Mouse (Mus musculus): Measurements from ENCODE around the gene Elp1. TPM values are rescaled to one million over a fixed set of nuclear protein-coding genes. Genes with fewer than 3 reads are reported as not detected.

The Elp1 gene
- total RNA-seq, 2 experiments from 2014 or later = 62.5 to 63.2 TPM

DNA sequence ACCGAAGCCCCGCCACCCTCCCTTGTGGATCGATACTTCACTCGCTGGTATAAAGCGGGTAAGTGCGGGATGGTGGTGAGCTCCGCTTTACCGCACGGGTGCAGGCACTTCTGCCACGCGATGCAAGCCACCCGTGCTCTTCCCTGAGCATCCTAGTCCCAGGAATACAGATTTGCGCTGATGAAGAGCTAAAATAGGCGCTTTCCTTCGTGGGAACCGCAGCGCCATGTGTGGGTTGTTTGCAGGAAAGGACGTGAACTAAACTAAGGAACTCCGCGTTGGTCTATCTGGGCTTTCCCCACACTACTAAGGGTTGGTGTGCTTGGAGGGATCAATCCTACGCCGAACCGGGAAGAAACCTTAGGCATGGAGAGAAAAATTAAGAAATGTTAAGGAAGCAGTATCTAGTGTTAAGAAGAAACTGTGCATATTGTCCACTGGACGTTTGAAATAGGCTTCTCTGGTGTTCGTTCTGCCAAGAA, 579 bp upstream of the Elp1 start:
- no peak for DNase-seq (ENCODE audit: low spot score in 2 of 2)
- intact Hi-C loops (cut with DNase I) = no loop called here

GRCm38 (mm10) chr4:56791373-56791772, 10.8 kb downstream of the Elp1 start:
- no peak for DNase-seq (ENCODE audit: low spot score in 2 of 2)
- intact Hi-C loops (cut with DNase I) = no loop called here

- DNase-seq (ENCODE audit: low spot score in 2 of 2) = no peak
- intact Hi-C loops (cut with DNase I) = no loop called here
Observed at GRCm38 (mm10) chr4:56771065-56771464, 31.1 kb downstream of the Elp1 start.

DNA sequence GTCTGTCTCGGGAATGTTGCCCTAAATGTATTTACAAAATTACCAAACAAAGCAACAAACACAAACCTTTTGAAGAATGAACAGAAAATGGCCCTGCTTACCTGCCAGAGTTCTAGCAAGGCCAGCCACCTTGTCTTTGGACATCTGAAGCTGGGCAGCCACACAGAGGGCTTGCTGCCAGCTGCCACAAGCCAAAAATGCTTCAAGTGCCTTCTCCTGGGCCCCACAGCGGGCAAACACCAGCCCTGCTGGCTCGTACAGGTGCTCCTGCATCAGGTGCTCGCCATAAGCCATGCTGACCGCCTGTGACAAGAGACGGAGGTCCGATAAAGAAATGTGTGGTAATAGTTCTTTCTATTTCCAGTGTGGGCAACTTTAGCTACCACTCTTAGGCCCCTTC, 33.2 kb downstream of the Elp1 start:
- intact Hi-C loops (cut with DNase I) = no loop called here
- no peak for DNase-seq (ENCODE audit: low spot score in 2 of 2)

GRCm38 (mm10) chr4:56767861-56768284, 34.3 kb downstream of the Elp1 start:
- DNase-seq (ENCODE audit: low spot score in 2 of 2) = peak in 1 of 2 experiments; percentile 24
- intact Hi-C loops (cut with DNase I) = no loop called here

DNA sequence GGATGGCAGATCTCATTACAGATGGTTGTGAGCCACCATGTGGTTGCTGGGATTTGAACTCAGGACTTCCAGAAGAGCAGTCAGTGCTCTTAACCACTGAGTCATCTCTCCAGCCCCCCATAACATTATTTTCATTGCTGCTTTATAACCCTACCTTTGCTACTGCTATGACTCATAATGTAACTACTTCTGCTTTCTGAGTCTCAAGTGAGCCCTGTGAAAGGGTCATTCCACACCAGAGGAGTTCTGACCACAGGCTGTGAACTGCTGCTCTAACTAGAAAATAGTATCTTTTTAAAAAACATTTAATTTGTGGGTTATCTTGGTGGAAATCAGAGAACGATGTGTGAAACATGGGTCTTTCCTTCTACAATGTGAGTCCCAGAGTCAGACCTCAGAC, 44.4 kb downstream of the Elp1 start:
- intact Hi-C loops (cut with DNase I) = no loop called here
- no peak for DNase-seq (ENCODE audit: low spot score in 2 of 2)

GRCm38 (mm10) chr4:56756966-56757600, 45.0 kb downstream of the Elp1 start:
- intact Hi-C loops (cut with DNase I) = no loop called here
- DNase-seq (ENCODE audit: low spot score in 2 of 2) = no peak

- intact Hi-C loops (cut with DNase I) = no loop called here
- DNase-seq (ENCODE audit: low spot score in 2 of 2) = no peak
Observed at GRCm38 (mm10) chr4:56756021-56756420, 46.1 kb downstream of the Elp1 start.

GRCm38 (mm10) chr4:56747456-56747855, 54.7 kb downstream of the Elp1 start:
- DNase-seq (ENCODE audit: low spot score in 2 of 2) = no peak
- intact Hi-C loops (cut with DNase I) = no loop called here

GRCm38 (mm10) chr4:56746345-56746744, 55.8 kb downstream of the Elp1 start:
- no peak for DNase-seq (ENCODE audit: low spot score in 2 of 2)
- intact Hi-C loops (cut with DNase I) = no loop called here

- DNase-seq (ENCODE audit: low spot score in 2 of 2) = no peak
- intact Hi-C loops (cut with DNase I) = no loop called here
Observed at GRCm38 (mm10) chr4:56743363-56744195, 58.6 kb downstream of the Elp1 start, which contains the start of gene Actl7a. Actl7a (plus strand) TSS chr4:56743413.

DNA sequence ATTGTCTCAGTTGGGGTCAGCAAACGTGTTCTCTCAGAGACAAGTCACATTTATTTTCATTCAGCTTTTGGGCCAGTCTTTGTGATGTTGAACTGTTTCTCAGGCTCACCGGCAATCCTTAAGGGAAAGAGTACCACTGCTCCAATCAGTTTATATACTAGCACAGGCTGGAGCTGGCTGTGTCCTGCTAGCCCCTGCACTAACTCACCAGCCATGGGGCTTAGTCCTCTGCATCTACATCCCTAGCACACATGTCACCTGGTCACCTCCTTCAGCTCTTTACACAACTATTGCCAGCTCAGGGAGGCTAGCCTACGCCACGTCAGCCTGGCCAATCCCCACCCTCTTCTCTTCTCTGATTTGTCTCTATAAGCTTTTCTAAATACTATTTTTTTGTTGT, 59.4 kb downstream of the Elp1 start:
- intact Hi-C loops (cut with DNase I) = no loop called here
- DNase-seq (ENCODE audit: low spot score in 2 of 2) = no peak

GRCm38 (mm10) chr4:56741041-56741493, 61.1 kb downstream of the Elp1 start, which contains the start of gene Actl7b:
Actl7b (minus strand) TSS chr4:56741443.
- intact Hi-C loops (cut with DNase I) = no loop called here
- DNase-seq (ENCODE audit: low spot score in 2 of 2) = no peak

DNA sequence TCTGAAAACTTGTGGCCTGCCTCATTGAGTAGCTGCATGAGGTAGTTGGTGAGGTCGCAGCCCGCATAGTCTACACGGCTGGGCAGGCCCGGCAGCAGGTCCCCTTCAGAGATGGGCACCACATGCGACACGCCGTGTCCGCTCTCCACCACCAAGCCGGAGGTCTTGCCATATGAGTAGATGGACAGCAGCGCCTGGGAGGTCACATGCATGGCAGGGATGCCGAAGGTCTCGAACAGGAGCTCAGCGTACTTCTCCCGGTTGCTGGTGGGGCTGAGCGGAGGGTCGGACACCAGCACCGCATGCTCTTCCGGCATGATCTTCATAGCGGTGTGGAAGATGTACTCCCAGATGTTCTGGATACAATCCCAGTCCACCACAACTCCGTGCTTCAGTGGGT, 61.5 kb downstream of the Elp1 start:
- no peak for DNase-seq (ENCODE audit: low spot score in 2 of 2)
- intact Hi-C loops (cut with DNase I) = no loop called here

DNA sequence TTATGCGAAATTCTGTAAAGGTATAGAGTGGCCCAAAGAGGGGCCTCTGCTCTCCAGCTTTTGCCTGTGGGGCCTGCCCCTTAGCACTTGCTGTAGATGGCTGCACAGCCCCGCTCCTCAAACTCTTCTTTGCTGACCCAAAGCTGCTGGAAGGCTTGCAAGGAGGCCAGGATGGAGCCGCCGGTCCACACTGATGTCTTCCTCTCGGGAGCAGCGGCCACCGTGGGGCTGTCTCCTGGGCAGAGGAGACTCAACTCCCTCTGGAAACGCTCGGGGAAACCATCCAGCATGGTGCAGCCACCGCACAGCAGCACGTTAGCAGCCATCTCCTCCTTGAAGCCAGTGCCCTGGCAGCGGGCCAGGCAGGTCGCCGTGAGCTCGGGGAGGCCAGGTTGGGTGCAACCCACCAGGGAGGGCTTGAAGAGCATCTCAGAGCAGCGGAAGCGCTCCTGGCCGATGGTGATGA, 62.1 kb downstream of the Elp1 start, which contains the start of gene Gm26657:
Gene Gm26657 (plus strand): TSS at position 51 of the 466 bp plus-strand sequence.
- intact Hi-C loops (cut with DNase I) = no loop called here
- no peak for DNase-seq (ENCODE audit: low spot score in 2 of 2)

- no peak for DNase-seq (ENCODE audit: low spot score in 2 of 2)
Observed at GRCm38 (mm10) chr4:56725839-56726238, 76.3 kb downstream of the Elp1 start.

GRCm38 (mm10) chr4:56723237-56723636, 78.9 kb downstream of the Elp1 start:
- no peak for DNase-seq (ENCODE audit: low spot score in 2 of 2)
- intact Hi-C loops (cut with DNase I) = no loop called here

More at GRCm38 (mm10) chr4:56725839-56726238, 76.3 kb downstream of the Elp1 start:
- intact Hi-C loops (cut with DNase I) = no loop called here

- intact Hi-C loops (cut with DNase I) = no loop called here
- no peak for DNase-seq (ENCODE audit: low spot score in 2 of 2)
Observed at GRCm38 (mm10) chr4:56722346-56722745, 79.8 kb downstream of the Elp1 start.

DNA sequence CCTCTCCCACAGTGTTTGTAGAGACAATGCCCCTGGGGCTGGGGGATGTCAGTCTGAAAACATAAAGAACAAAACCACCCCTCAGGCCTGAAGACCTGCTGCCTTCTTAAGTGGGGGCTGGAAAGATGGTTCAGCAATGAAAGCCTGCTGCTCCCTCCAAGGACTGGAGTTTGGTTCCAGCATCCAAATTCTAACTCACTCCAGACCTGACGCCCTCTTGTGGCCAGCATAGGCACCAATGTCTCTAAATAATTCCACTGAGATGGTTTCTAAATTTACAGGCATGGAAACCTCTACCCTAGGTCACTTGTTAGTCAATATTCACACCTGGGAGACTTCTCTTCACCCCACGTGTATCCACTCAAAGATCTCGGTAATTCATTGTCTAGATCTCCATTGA, 80.7 kb downstream of the Elp1 start:
- intact Hi-C loops (cut with DNase I) = no loop called here
- DNase-seq (ENCODE audit: low spot score in 2 of 2) = no peak

- no peak for DNase-seq (ENCODE audit: low spot score in 2 of 2)
- intact Hi-C loops (cut with DNase I) = no loop called here
Observed at GRCm38 (mm10) chr4:56720403-56720802, 81.7 kb downstream of the Elp1 start.

DNA sequence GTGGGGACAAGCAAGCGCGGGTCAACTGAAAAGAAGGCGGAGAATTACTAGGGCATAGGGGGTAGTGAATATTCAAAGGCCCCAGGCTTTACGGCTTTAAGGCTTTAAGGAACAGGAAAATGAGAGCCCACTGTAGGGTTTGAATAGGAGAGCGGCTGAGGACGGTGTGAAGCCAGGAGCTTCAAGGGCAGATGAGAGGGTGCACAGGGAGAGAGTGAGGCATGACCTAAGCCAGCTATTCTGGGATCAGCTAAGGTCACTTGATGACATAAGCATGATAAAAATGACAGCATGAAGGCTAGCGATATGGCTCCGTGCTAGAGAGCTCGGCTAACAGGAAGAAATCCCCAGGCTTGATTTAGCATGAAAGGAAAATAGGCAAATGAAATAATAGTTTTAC, 82.7 kb downstream of the Elp1 start:
- intact Hi-C loops (cut with DNase I) = no loop called here
- DNase-seq (ENCODE audit: low spot score in 2 of 2) = no peak

All from left cerebral cortex, postnatal 36 days (tissue).